Mouse (Mus musculus) embryonic fibroblast, embryonic 13.5 days (primary cell): ENCODE results near the gene Smok3b.

Experiments
- CTCF ChIP-seq: IDR thresholded peaks from 2 replicates; pipeline ENCODE4 v1.5.1; 2011; ENCODE audit warnings: mild to moderate bottlenecking, control low read depth, low read length, moderate library complexity, borderline replicate concordance; ENCODE audit not compliant: insufficient read depth
- POLR2A ChIP-seq: IDR thresholded peaks from 2 replicates; pipeline ENCODE4 v1.6.1; 2011; ENCODE audit warnings: low read depth, mild to moderate bottlenecking, control low read depth, low read length, moderate library complexity

GRCm38 (mm10) chr5:137981300-137981699 lies 39.9 kb upstream of the Smok3b start, which contains the start of gene Azgp1:
- TF ChIP-seq CTCF, result no peak
- no peak for TF ChIP-seq POLR2A
